Mouse (Mus musculus) olfactory bulb, adult 2 months (tissue): ENCODE data around the gene Tcf12.

Experiments used
- CTCF ChIP-seq: fragments of 200-500 bp; IDR thresholded peaks from 2 replicates; pipeline ENCODE4 v1.5.1; 2012; ENCODE audit warnings: low read depth, mild to moderate bottlenecking, low read length, moderate library complexity; ENCODE audit not compliant: insufficient read depth
- POLR2A ChIP-seq: fragments of 200-500 bp; IDR thresholded peaks from 2 replicates; pipeline ENCODE4 v1.6.1; 2012; ENCODE audit warnings: mild to moderate bottlenecking, low read depth, low read length, moderate library complexity; ENCODE audit not compliant: insufficient read depth

- TF ChIP-seq CTCF (no peak), POLR2A (no peak)
Observed at GRCm38 (mm10) chr9:71888450-71888849, 223.2 kb downstream of the Tcf12 start.
